Mouse (Mus musculus) limb, embryonic 11.5 days (tissue): ENCODE measurements around the gene Eif2b2. TPM values are rescaled to one million over a fixed set of nuclear protein-coding genes. Genes with fewer than 3 reads are reported as not detected.
A peak's percentile ranks its signal among the peaks of the same experiment; 100 is the strongest.

ENCODE experiments used
- ATAC-seq: fragments of 200-750 bp; cut with Nextera tagmentation; 2 replicates; pipeline ENCODE4 v1.8.0; 2017; ENCODE audit warnings: low read depth; ENCODE audit not compliant: insufficient number of reproducible peaks, low FRiP score, low TSS enrichment
- DNase-seq: peaks from one replicate; pipeline ENCODE4 v3.0.0-alpha.2; 2015; ENCODE audit warnings: low spot score
- H3K27ac ChIP-seq: fragments of 300-500 bp; sonication (generic); replicated peaks from 2 replicates; pipeline ENCODE4 v1.5.1; 2014; ENCODE audit warnings: low read depth, mild to moderate bottlenecking, low read length
- H3K27me3 ChIP-seq: fragments of 300-500 bp; sonication (generic); 2 replicates; pipeline ENCODE4 v1.6.1; 2014; ENCODE audit warnings: mild to moderate bottlenecking, low read length, mixed read lengths; ENCODE audit not compliant: control insufficient read depth, insufficient read depth
- H3K36me3 ChIP-seq: fragments of 300-500 bp; sonication (generic); 2 replicates; pipeline ENCODE4 v1.6.1; 2014; ENCODE audit warnings: mild to moderate bottlenecking, low read length, moderate library complexity, mixed read lengths; ENCODE audit not compliant: control insufficient read depth, insufficient read depth
- H3K4me1 ChIP-seq: fragments of 300-500 bp; sonication (generic); 2 replicates; pipeline ENCODE4 v1.6.1; 2014; ENCODE audit warnings: low read length, mixed read lengths; ENCODE audit not compliant: control insufficient read depth, insufficient read depth
- H3K4me2 ChIP-seq: fragments of 300-500 bp; sonication (generic); 2 replicates; pipeline ENCODE4 v1.6.1; 2014; ENCODE audit warnings: low read depth, mild to moderate bottlenecking, moderate library complexity; ENCODE audit not compliant: severe bottlenecking
- H3K4me3 ChIP-seq: fragments of 300-500 bp; sonication (generic); 2 replicates; pipeline ENCODE4 v1.5.1; 2014; ENCODE audit warnings: low read depth, low read length
- H3K9ac ChIP-seq: fragments of 300-500 bp; sonication (generic); 2 replicates; pipeline ENCODE4 v1.6.1; 2014; ENCODE audit warnings: mild to moderate bottlenecking, low read length
- H3K9me3 ChIP-seq: fragments of 300-500 bp; sonication (generic); 2 replicates; pipeline ENCODE4 v1.6.1; 2016; ENCODE audit warnings: low read length; ENCODE audit not compliant: control insufficient read depth
- WGBS: fragments of 180-500 bp; shearing (Covaris S2); extraction: QIAGEN DNeasy Blood & Tissue Kit; methylation state at CpG from one replicate; pipeline ENCODE4 v1.1.7; 2014; 5-methylcytosine and 5-hydroxymethylcytosine counted together
- polyA plus RNA-seq: library from polyadenylated mRNA; unstranded; fragments of >200 nt; fragmentation: Nextera tagmentation; extraction: Ambion mirVana; gene quantifications from 2 replicates; pipeline ENCODE4 v1.2.1, GENCODE M21; 2014

Gene Eif2b2
- 102 and 103 TPM in 2 replicates for polyA plus RNA-seq

DNA sequence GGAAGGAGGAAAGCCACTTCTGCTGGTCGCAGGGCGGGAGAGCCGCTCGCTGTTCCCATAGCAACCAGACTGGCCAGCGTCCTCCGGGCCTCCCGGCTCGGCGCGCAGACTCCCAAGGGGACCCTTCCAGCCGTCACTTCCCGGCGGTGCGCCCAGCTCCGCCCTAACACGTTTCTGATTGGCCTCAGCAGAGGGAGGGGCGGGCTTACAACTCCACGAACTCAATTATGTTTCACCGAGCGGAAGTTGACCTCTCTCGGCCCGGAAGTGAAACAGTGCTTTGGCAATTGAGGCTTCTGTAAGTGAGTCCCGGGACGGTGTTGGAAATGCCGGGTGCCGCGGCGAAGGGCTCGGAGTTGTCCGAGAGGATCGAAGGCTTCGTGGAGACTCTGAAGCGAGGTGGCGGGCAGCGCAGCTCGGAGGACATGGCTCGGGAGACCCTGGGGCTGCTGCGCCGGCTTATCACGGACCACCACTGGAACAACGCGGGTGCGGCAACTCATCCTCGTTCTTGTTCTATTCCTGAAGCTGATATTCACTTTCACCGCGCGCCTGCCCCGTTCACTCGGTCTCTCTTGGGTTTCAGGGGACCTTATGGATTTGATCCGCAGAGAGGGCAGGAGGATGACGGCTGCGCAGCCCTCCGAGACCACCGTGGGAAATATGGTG, at the start of gene Eif2b2:
Gene Eif2b2 (plus strand): TSS at position 246 of the 669 bp plus-strand sequence.
- H3K9ac ChIP-seq = peak within 1 kb of the TSS; percentile 49
- no peaks in the 10 kb centered on the region for H3K27me3 ChIP-seq
- H3K4me3 ChIP-seq = peak within 1 kb of the TSS; percentile 69
- WGBS = under 1% methylated on average over 54 of the region's 54 CpGs
- peaks cover 6% of the 10 kb centered on the region; the same call in 1 of the 2 replicates for H3K36me3 ChIP-seq
- H3K4me2 ChIP-seq = peak within 1 kb of the TSS; percentile 76
- H3K4me1 ChIP-seq = peaks cover 9% of the 10 kb centered on the region
- H3K27ac ChIP-seq = no peak within 1 kb of the TSS
- DNase-seq (peak; percentile 98), ATAC-seq (peak; percentile 99)
- H3K9me3 ChIP-seq = no peaks in the 10 kb centered on the region

- H3K27ac ChIP-seq = no peak overlapping the region
- no peak overlapping the region for H3K4me2 ChIP-seq
- no peak overlapping the region for H3K4me3 ChIP-seq
- no peaks in the 10 kb centered on the region for H3K9me3 ChIP-seq
- no peaks in the 10 kb centered on the region for H3K27me3 ChIP-seq
- H3K9ac ChIP-seq = no peak overlapping the region
- 55% methylated on average over 3 of the region's 3 CpGs for WGBS
- DNase-seq = no peak
- H3K36me3 ChIP-seq = no peaks in the 10 kb centered on the region
- H3K4me1 ChIP-seq = peaks cover under 1% of the 10 kb centered on the region
- no peak for ATAC-seq
Observed at GRCm38 (mm10) chr12:85169877-85170276, 49.4 kb upstream of the Eif2b2 start.

DNA sequence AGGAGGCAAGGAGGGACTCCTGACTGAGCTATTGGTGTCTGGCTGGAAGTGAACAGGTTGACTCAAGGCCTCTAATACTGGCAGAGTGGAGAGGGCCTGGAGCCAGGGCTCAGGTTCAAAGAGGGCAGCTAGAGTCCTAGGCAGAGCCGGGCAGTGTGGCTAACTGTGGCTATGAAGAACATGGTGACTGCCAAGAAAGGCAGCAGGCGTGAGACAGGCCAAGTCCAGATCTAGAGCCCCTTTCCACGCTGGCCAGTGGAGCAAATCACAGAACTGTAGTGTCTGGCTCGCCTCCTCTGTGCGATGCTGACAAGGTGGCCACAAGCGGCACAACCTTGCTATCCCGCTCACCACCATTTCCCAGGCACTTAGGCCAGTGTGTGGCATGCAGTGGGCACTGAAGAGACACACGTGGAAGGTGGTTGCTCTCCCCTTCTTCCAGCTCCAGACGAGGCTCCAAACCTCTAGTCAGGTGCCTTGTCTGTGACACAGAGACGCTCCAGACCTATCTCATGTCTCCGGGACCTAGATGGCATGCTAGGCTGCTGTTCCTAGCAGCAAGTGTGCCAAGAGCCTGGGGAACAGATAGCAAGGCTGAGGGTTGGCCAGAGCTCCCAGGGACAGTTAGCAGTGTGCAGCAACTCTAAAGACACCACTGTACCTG, 48.9 kb upstream of the Eif2b2 start:
- H3K4me3 ChIP-seq = no peak overlapping the region
- H3K4me1 ChIP-seq = peaks cover 6% of the 10 kb centered on the region
- no peaks in the 10 kb centered on the region for H3K27me3 ChIP-seq
- H3K9me3 ChIP-seq = no peaks in the 10 kb centered on the region
- no peak overlapping the region for H3K4me2 ChIP-seq
- ATAC-seq = no peak
- no peak overlapping the region for H3K27ac ChIP-seq
- no peak overlapping the region for H3K9ac ChIP-seq
- 86% methylated on average over 11 of the region's 11 CpGs for WGBS
- no peaks in the 10 kb centered on the region for H3K36me3 ChIP-seq
- no peak for DNase-seq

DNA sequence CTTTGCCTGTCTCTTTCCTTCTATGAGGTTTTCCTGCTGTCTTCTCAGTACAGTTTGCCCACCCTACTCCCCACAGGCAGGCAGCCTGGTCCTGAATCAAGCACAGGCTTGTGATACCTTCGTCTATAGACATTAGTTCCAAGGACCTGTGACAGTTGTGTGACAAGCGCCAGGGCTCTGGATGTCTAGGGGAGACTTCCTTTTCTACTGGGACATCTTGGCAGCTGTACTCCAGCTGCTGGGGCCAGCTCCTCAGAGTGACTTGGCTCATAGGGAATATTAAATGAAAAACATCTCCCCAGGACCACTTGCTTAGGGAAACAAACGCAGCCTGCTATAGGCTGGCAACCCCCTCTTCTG, 48.4 kb upstream of the Eif2b2 start:
- no peak overlapping the region for H3K27ac ChIP-seq
- no peaks in the 10 kb centered on the region for H3K36me3 ChIP-seq
- peaks cover 11% of the 10 kb centered on the region for H3K4me1 ChIP-seq
- WGBS = 74% methylated on average over 3 of the region's 3 CpGs
- H3K4me3 ChIP-seq = no peak overlapping the region
- H3K9ac ChIP-seq = no peak overlapping the region
- DNase-seq = no peak
- no peaks in the 10 kb centered on the region for H3K27me3 ChIP-seq
- no peak for ATAC-seq
- no peaks in the 10 kb centered on the region for H3K9me3 ChIP-seq
- no peak overlapping the region for H3K4me2 ChIP-seq

- DNase-seq = no peak
- peaks cover 27% of the 10 kb centered on the region for H3K4me1 ChIP-seq
- 61% methylated on average over 7 of the region's 7 CpGs for WGBS
- H3K27ac ChIP-seq = no peak overlapping the region
- no peaks in the 10 kb centered on the region for H3K9me3 ChIP-seq
- no peak for ATAC-seq
- no peaks in the 10 kb centered on the region for H3K27me3 ChIP-seq
- H3K4me3 ChIP-seq = no peak overlapping the region
- no peaks in the 10 kb centered on the region for H3K36me3 ChIP-seq
- no peak overlapping the region for H3K4me2 ChIP-seq
- no peak overlapping the region for H3K9ac ChIP-seq
Observed at GRCm38 (mm10) chr12:85174016-85174415, 45.3 kb upstream of the Eif2b2 start.

DNA sequence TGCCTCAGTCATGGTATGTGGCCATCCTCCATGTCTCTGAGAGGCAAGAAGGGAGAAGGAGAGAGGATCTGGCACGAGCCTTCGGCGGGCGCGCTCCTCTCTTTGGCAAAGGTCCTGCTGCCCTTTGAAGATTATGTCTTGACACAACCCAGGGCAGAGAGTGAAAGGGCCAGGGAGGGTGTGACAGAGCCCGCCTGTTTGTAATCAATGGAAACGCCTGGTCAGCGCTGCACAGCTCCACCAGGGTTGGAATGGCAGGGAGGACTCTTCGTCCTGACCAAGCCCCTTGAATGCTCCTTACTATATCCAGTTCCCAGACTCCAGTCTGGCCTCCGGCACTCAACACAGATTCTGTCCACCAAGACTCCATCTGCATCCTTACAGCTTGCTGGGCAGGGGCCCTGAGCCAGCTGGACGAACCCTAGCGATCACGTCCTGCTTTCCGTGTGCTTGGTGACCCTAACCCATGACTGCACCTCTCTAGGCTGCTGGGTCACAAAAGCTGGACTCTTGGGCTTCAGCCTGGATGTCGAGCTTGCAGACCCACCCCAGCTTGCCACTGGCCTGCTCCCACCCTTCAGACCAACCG, 44.1 kb upstream of the Eif2b2 start:
- H3K27ac ChIP-seq = peak overlapping the region; percentile 66; the same call in 1 of the 2 replicates
- peak overlapping the region; percentile 64 for H3K4me2 ChIP-seq
- no peaks in the 10 kb centered on the region for H3K9me3 ChIP-seq
- 14% methylated on average over 16 of the region's 16 CpGs for WGBS
- H3K36me3 ChIP-seq = no peaks in the 10 kb centered on the region
- H3K4me1 ChIP-seq = peaks cover 27% of the 10 kb centered on the region
- H3K4me3 ChIP-seq = peak overlapping the region; percentile 31
- ATAC-seq (no peak; the same call in 1 of the 2 replicates), DNase-seq (peak; percentile 46)
- H3K9ac ChIP-seq = peak overlapping the region; percentile 41; the same call in 1 of the 2 replicates
- H3K27me3 ChIP-seq = no peaks in the 10 kb centered on the region

DNA sequence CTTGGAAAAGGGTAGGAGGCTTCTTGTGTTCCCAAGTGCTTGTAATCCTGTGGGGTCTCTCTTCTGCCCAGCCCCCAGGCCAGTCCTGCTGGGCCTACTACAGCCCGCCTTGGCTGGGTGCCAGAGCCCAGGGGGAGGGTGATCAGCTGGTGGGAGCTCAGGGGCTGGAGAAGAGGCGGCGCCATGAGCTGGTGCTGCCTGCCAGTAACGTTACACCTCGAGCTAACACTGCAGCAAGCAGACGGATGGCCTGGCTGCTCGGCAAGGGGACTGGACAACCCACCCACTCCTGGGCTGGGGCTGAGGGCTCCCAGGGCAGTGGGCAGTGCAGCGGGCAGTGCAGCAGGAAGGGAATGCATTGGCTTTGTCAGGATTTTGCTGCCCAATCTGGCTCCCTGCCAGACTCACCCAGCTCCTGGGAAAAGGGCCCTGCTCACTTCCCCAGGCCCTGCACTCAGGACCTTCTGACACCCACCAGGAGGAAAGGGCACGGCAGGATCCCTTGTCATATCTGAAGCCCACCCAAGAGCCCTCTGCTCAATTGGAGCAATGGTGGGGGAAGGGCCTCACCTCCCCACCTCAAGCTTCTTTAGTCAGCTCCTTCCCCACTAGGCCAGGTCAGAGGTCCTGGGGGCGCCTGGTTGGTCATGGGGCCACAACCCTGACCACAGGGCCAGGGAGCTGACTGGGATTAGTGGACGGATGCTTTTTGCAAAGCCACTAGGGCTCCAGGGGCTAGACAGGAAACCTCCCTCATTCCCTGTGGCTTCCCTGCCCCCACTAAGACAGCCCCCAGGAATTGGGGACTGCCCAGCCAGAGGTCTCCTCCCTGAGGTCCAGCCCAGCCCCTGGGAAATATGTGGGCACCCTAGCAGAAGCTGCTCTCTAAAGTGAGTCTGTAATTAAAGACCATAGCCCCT, 43.1 kb upstream of the Eif2b2 start:
- Histone ChIP-seq H3K36me3 (no peaks in the 10 kb centered on the region), H3K4me2 (peak overlapping the region; percentile 64), H3K4me1 (peaks cover 27% of the 10 kb centered on the region), H3K4me3 (peak overlapping the region; percentile 31), H3K9me3 (no peaks in the 10 kb centered on the region), H3K27ac (peak overlapping the region; percentile 66; the same call in 1 of the 2 replicates), H3K9ac (peak overlapping the region; percentile 39), H3K27me3 (no peaks in the 10 kb centered on the region)
- ATAC-seq (peak; percentile 70), DNase-seq (peak; percentile 86)
- 7% methylated on average over 11 of the region's 11 CpGs for WGBS
